Mouse (Mus musculus) liver, embryonic 18 days (tissue): ENCODE results near the gene Cdh6. TPM values are rescaled to one million over a fixed set of nuclear protein-coding genes. Genes with fewer than 3 reads are reported as not detected.

Experiments
- polyA plus RNA-seq: library from polyadenylated mRNA; depleted of rRNA; stranded (reverse); fragments of >200 nt; gene quantifications from 2 replicates; pipeline ENCODE4 v1.2.3, GENCODE M21; 2012; rRNA removed

Cdh6 gene
- polyA plus RNA-seq = 0.14 and 0.17 TPM in 2 replicates

DNA sequence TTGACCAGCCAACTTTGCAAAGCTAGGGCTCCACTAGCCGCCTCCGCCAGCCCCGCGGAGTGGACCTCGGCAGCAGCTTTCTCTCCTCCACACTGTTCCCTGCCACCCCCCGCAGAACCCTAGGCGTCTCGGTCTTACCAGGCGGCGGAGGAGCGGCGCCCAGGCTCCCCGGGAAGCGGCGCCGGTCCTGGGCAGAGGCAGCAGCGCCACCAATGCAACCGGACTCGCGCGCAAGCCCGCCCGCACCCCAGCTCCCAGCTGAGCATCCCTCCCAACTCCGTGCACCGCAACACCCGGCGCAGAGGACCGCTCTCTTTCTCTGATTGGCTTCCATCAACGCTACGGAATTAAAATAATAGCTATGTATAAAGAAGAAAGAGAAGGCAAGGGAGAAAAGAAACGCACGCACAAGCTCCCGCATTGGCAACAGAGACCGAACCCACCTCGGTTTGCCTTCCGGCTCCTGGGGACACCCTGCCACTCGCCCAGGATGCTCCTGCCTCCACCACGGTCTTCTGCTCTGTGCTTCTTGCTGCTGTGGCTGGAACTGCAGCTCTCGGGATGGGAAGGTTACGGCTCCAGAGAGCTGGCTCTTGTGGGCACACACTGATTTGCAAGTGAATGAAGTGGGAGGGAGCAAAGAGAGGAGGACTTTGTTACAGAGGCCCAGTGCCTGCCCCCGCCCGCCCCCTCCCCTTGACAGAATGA lies at the start of gene Cdh6:
Gene Cdh6 (minus strand): TSS at position 605 of the 708 bp plus-strand sequence.

